Mouse (Mus musculus) intestine, postnatal 0 days (tissue): ENCODE measurements around the gene Fars2. TPM values are rescaled to one million over a fixed set of nuclear protein-coding genes. Genes with fewer than 3 reads are reported as not detected.

Experiments used
- ATAC-seq: fragments of 200-750 bp; cut with Nextera tagmentation; 2 replicates; pipeline ENCODE4 v1.8.0; 2017; ENCODE audit warnings: mild to moderate bottlenecking, moderate TSS enrichment, moderate library complexity
- H3K27ac ChIP-seq: fragments of 300-500 bp; sonication (generic); 2 replicates; pipeline ENCODE4 v1.5.1; 2014; ENCODE audit warnings: mild to moderate bottlenecking, low read depth, low read length, moderate library complexity
- H3K27me3 ChIP-seq: fragments of 300-500 bp; sonication (generic); replicated peaks from 2 replicates; pipeline ENCODE4 v1.6.1; 2014; ENCODE audit warnings: low read length, mixed read lengths; ENCODE audit not compliant: control insufficient read depth, insufficient read depth
- H3K36me3 ChIP-seq: fragments of 300-500 bp; sonication (generic); 2 replicates; pipeline ENCODE4 v1.6.1; 2014; ENCODE audit warnings: mild to moderate bottlenecking, moderate library complexity; ENCODE audit not compliant: control insufficient read depth, insufficient read depth
- H3K4me1 ChIP-seq: fragments of 300-500 bp; sonication (generic); replicated peaks from 2 replicates; pipeline ENCODE4 v1.6.1; 2014; ENCODE audit warnings: antibody characterized with exemption, low read length, mixed read lengths; ENCODE audit not compliant: control insufficient read depth, insufficient read depth
- H3K4me2 ChIP-seq: fragments of 300-500 bp; sonication (generic); replicated peaks from 2 replicates; pipeline ENCODE4 v1.6.1; 2014; ENCODE audit warnings: low read depth, mild to moderate bottlenecking, moderate library complexity
- H3K4me3 ChIP-seq: fragments of 300-500 bp; sonication (generic); 2 replicates; pipeline ENCODE4 v1.5.1; 2014; ENCODE audit warnings: low read depth, low read length
- H3K9ac ChIP-seq: fragments of 300-500 bp; sonication (generic); 2 replicates; pipeline ENCODE4 v1.6.1; 2014; ENCODE audit warnings: mild to moderate bottlenecking, low read depth, low read length
- H3K9me3 ChIP-seq: fragments of 300-500 bp; sonication (generic); 2 replicates; pipeline ENCODE4 v1.6.1; 2016; ENCODE audit warnings: mixed run types; ENCODE audit not compliant: control insufficient read depth
- CTCF ChIP-seq: sonication (generic); IDR thresholded peaks from 2 replicates; pipeline ENCODE4 v1.5.1; 2016; ENCODE audit warnings: low read depth, mild to moderate bottlenecking, control low read depth, antibody characterized with exemption, moderate library complexity
- WGBS: fragments of 180-500 bp; shearing (Covaris S2); extraction: QIAGEN DNeasy Blood & Tissue Kit; methylation state at CpG from one replicate; pipeline ENCODE4 v1.1.7; 2014; 5-methylcytosine and 5-hydroxymethylcytosine counted together
- polyA plus RNA-seq: library from polyadenylated mRNA; unstranded; fragments of >200 nt; fragmentation: Nextera tagmentation; extraction: Ambion mirVana; gene quantifications from 2 replicates; pipeline ENCODE4 v1.2.1, GENCODE M21; 2015

The Fars2 gene
- polyA plus RNA-seq, 1 experiment from 2014 or later = 29.8 TPM

GRCm38 (mm10) chr13:36528223-36528895, 411.1 kb downstream of the Fars2 start:
- Histone ChIP-seq H3K9me3 (no peaks in the 10 kb centered on the region), H3K4me2 (no peak overlapping the region), H3K36me3 (no peaks in the 10 kb centered on the region), H3K27ac (no peak overlapping the region), H3K4me3 (no peak overlapping the region), H3K4me1 (no peaks in the 10 kb centered on the region), H3K9ac (no peak overlapping the region), H3K27me3 (no peaks in the 10 kb centered on the region)
- ATAC-seq = no peak
- TF ChIP-seq CTCF = no peak
- 66% methylated on average over 8 of the region's 8 CpGs for WGBS

GRCm38 (mm10) chr13:36529467-36530039, 412.3 kb downstream of the Fars2 start:
- Histone ChIP-seq H3K36me3 (no peaks in the 10 kb centered on the region), H3K4me2 (no peak overlapping the region), H3K27me3 (no peaks in the 10 kb centered on the region), H3K27ac (no peak overlapping the region), H3K9ac (no peak overlapping the region), H3K4me1 (no peaks in the 10 kb centered on the region), H3K9me3 (no peaks in the 10 kb centered on the region), H3K4me3 (no peak overlapping the region)
- 49% methylated on average over 5 of the region's 5 CpGs for WGBS
- TF ChIP-seq CTCF = no peak
- no peak for ATAC-seq

- Histone ChIP-seq H3K36me3 (no peaks in the 10 kb centered on the region), H3K27me3 (no peaks in the 10 kb centered on the region), H3K4me3 (no peak overlapping the region), H3K9me3 (no peaks in the 10 kb centered on the region), H3K9ac (no peak overlapping the region), H3K4me1 (no peaks in the 10 kb centered on the region), H3K27ac (no peak overlapping the region), H3K4me2 (no peak overlapping the region)
- 94% methylated on average over 1 of the region's 1 CpGs for WGBS
- no peak for TF ChIP-seq CTCF
- no peak for ATAC-seq
These were observed 413.6 kb downstream of the Fars2 start for GRCm38 (mm10) chr13:36530852-36531251.

GRCm38 (mm10) chr13:36531893-36532292, 414.7 kb downstream of the Fars2 start:
- Histone ChIP-seq H3K27ac (no peak overlapping the region), H3K4me1 (no peaks in the 10 kb centered on the region), H3K9ac (no peak overlapping the region), H3K4me3 (no peak overlapping the region), H3K9me3 (no peaks in the 10 kb centered on the region), H3K36me3 (no peaks in the 10 kb centered on the region), H3K4me2 (no peak overlapping the region), H3K27me3 (no peaks in the 10 kb centered on the region)
- whole genome bisulfite sequencing = 74% methylated on average over 3 of the region's 3 CpGs
- ATAC-seq = no peak
- no peak for TF ChIP-seq CTCF

- 93% methylated on average over 5 of the region's 5 CpGs for WGBS
- Histone ChIP-seq H3K4me3 (no peak overlapping the region), H3K4me1 (no peaks in the 10 kb centered on the region), H3K27me3 (no peaks in the 10 kb centered on the region), H3K36me3 (no peaks in the 10 kb centered on the region), H3K9me3 (no peaks in the 10 kb centered on the region), H3K27ac (no peak overlapping the region), H3K4me2 (no peak overlapping the region), H3K9ac (no peak overlapping the region)
- no peak for ATAC-seq
- no peak for TF ChIP-seq CTCF
These were observed 415.9 kb downstream of the Fars2 start for GRCm38 (mm10) chr13:36533071-36533470.

GRCm38 (mm10) chr13:36533518-36533917, 416.3 kb downstream of the Fars2 start:
- Histone ChIP-seq H3K27me3 (no peaks in the 10 kb centered on the region), H3K36me3 (no peaks in the 10 kb centered on the region), H3K4me1 (no peaks in the 10 kb centered on the region), H3K4me2 (no peak overlapping the region), H3K27ac (no peak overlapping the region), H3K9ac (no peak overlapping the region), H3K4me3 (no peak overlapping the region), H3K9me3 (no peaks in the 10 kb centered on the region)
- TF ChIP-seq CTCF = no peak
- ATAC-seq = no peak
- WGBS = 82% methylated on average over 7 of the region's 7 CpGs
